10 mouse cellular contexts compared by ENCODE assay signal in the genomic region with DNA sequence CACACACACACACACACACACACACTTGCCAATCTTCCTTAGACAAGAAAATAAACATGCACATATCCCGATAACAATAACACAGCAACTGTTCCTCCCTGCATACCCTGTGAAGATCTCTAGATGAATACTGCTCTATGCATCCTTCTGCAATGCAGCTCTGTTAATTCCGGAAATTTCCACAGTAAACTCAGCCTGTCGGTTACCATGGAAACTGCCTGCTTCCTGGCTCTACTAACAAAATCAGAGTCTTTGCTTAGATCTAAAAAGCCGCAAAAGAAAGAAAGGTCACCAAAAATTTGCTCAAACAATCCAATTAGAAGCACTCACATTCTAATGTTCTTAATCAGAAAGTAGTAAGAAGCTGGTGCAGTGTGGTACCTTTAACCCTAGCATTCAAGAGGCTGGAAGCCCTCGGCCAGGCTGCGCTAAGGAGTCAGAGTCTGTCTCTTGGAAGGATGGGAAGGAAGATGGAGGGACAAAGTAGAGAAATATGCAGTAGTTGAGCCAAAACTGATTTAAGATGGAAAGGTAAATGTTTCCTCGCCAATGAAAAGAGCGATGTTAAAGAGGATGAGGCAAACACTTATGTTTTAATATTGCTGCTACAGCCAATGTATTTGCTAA. TPM values are rescaled to one million over a fixed set of nuclear protein-coding genes. Genes with fewer than 3 reads are reported as not detected.
DNase-seq lines count a peak whose midpoint lies in the region; ATAC-seq and TF ChIP-seq lines count a peak whose summit lies in the region.
"Had no signal": no experiment of that assay in that cellular context is flagged by ENCODE, and none has a peak within 500 bp of the region (broad histone marks: within the 10 kb centered on the region; RNA-seq: fewer than 3 reads in every experiment).

No protein-coding gene starts in this region.

- peak overlapping the region; percentile 45 for H3K4me3 ChIP-seq in layer of hippocampus, adult 2 months
- H3K4me3 ChIP-seq in neural tube, embryonic 14.5 days (ENCODE audit: low read depth, low read length): no peak overlapping the region
- H3K4me3 ChIP-seq: heart, embryonic 15.5 days had no signal

- peak; percentile 58; the same call in 1 of the 2 replicates for ATAC-seq in neural tube, embryonic 14.5 days (ENCODE audit: low read depth)
- no peak for ATAC-seq in granulocyte monocyte progenitor cell, adult 5-6 weeks (replicated peaks; ENCODE audit: poor library complexity, severe bottlenecking)

- H3K27ac ChIP-seq in layer of hippocampus, adult 2 months: peak overlapping the region; percentile 92
- 0 out of 2 replicates have a peak overlapping the region, but pooled peaks have one; percentile 29 for H3K27ac ChIP-seq in neural tube, embryonic 14.5 days (ENCODE audit: low read depth, low read length)
- H3K27ac ChIP-seq: heart, embryonic 15.5 days had no signal

- DNase-seq in kidney, postnatal 10 days: peak; percentile 14
- DNase-seq in kidney, adult 9 months: no peak
- peak; percentile 34 for DNase-seq in cerebellum, adult 8-10 months
- DNase-seq in layer of hippocampus, adult 2 months (ENCODE audit: low spot score in 2 of 2): peak; percentile 47 to 80
- DNase-seq in spleen, postnatal 36 days (ENCODE audit: low spot score in 2 of 2): no peak
- DNase-seq in adrenal gland, postnatal 4 days (ENCODE audit: low spot score in 2 of 2): no peak
- DNase-seq: thymus, postnatal 25 days had no signal

- no peak overlapping the region for H3K4me2 ChIP-seq in neural tube, embryonic 14.5 days (ENCODE audit: low read depth, low read length)
- H3K4me2 ChIP-seq: heart, embryonic 15.5 days had no signal

- no peaks in the 10 kb centered on the region for H3K27me3 ChIP-seq in neural tube, embryonic 14.5 days (ENCODE audit: control insufficient read depth, insufficient read depth, low read length)
- H3K27me3 ChIP-seq: heart, embryonic 15.5 days had no signal

- H3K36me3 ChIP-seq in neural tube, embryonic 14.5 days (ENCODE audit: control insufficient read depth, insufficient read depth, low read length): no peaks in the 10 kb centered on the region
- H3K36me3 ChIP-seq: heart, embryonic 15.5 days had no signal

- H3K9ac ChIP-seq in neural tube, embryonic 14.5 days (replicated peaks; ENCODE audit: low read depth, low read length): no peak overlapping the region
- H3K9ac ChIP-seq: heart, embryonic 15.5 days had no signal

- no peaks in the 10 kb centered on the region; the same call in 1 of the 2 replicates for H3K4me1 ChIP-seq in neural tube, embryonic 14.5 days (ENCODE audit: control insufficient read depth, insufficient read depth, low read length)

- H3K9me3 ChIP-seq in neural tube, embryonic 14.5 days (ENCODE audit: control insufficient read depth, low read length): no peaks in the 10 kb centered on the region
- H3K9me3 ChIP-seq: heart, embryonic 15.5 days had no signal

- WGBS in neural tube, embryonic 14.5 days: 75% methylated on average over 8 of the region's 8 CpGs

- no peak for TF ChIP-seq CTCF in layer of hippocampus, adult 2 months (conservative IDR thresholded peaks at IDR 0.05)

RNA-seq across cellular contexts. Expression of gene Map2k4, which starts 42.3 kb away (rescaled TPM):
- total RNA-seq in layer of hippocampus, adult 2 months (2021): 100 to 1,000 TPM; 195 to 202 TPM
- polyA plus RNA-seq in neural tube, embryonic 14.5 days (2014; fragmentation: Nextera tagmentation; extraction: Ambion mirVana): 128 and 135 TPM in 2 replicates
- 44.3 and 50.8 TPM in 2 replicates for total RNA-seq in granulocyte monocyte progenitor cell, adult 5-6 weeks (2014; fragmentation: Nextera tagmentation)
- 31.2 and 31.4 TPM in 2 replicates for total RNA-seq in granulocyte monocyte progenitor cell, adult 5-6 weeks (2017)
- 10 to 100 TPM; 55.4 to 59.2 TPM for total RNA-seq in adrenal gland, postnatal 4 days (2021)

Comparison
In these comparisons a context has a peak if more than half of its experiments do, and no peak if none do; other contexts are left out.
1. DNase-seq: peak in kidney, postnatal 10 days (single experiment), cerebellum, adult 8-10 months (single experiment) and layer of hippocampus, adult 2 months (2 of 2); none in kidney, adult 9 months (single experiment), spleen, postnatal 36 days (0 of 2) and adrenal gland, postnatal 4 days (0 of 2).